Mouse (Mus musculus) neural tube, embryonic 12.5 days (tissue): ENCODE data around the gene Ccn5. TPM values are rescaled to one million over a fixed set of nuclear protein-coding genes. Genes with fewer than 3 reads are reported as not detected.

ENCODE experiments used
- ATAC-seq: fragments of 200-750 bp; cut with Nextera tagmentation; 2 replicates; pipeline ENCODE4 v1.8.0; 2017; ENCODE audit warnings: low read depth, mild to moderate bottlenecking, moderate TSS enrichment, moderate library complexity; ENCODE audit not compliant: low FRiP score
- H3K27ac ChIP-seq: fragments of 300-500 bp; sonication (generic); 2 replicates; pipeline ENCODE4 v1.5.1; 2016
- H3K27me3 ChIP-seq: fragments of 300-500 bp; sonication (generic); replicated peaks from 2 replicates; pipeline ENCODE4 v1.6.1; 2016; ENCODE audit warnings: mild to moderate bottlenecking
- H3K36me3 ChIP-seq: fragments of 300-500 bp; sonication (generic); 2 replicates; pipeline ENCODE4 v1.6.1; 2016; ENCODE audit warnings: mild to moderate bottlenecking
- H3K4me1 ChIP-seq: fragments of 300-500 bp; sonication (generic); 2 replicates; pipeline ENCODE4 v1.6.1; 2016
- H3K4me2 ChIP-seq: fragments of 300-500 bp; sonication (generic); replicated peaks from 2 replicates; pipeline ENCODE4 v1.6.1; 2016; ENCODE audit warnings: mild to moderate bottlenecking
- H3K4me3 ChIP-seq: fragments of 300-500 bp; sonication (generic); 2 replicates; pipeline ENCODE4 v1.5.1; 2016
- H3K9ac ChIP-seq: fragments of 300-500 bp; sonication (generic); 2 replicates; pipeline ENCODE4 v1.6.1; 2016; ENCODE audit warnings: mild to moderate bottlenecking
- H3K9me3 ChIP-seq: fragments of 300-500 bp; sonication (generic); 2 replicates; pipeline ENCODE4 v1.6.1; 2016; ENCODE audit warnings: mild to moderate bottlenecking
- WGBS: fragments of 180-500 bp; shearing (Covaris S2); methylation state at CpG from one replicate; pipeline ENCODE4 v1.1.7; 2016; 5-methylcytosine and 5-hydroxymethylcytosine counted together
- polyA plus RNA-seq: library from polyadenylated mRNA; unstranded; fragments of >200 nt; fragmentation: Nextera tagmentation; extraction: Ambion mirVana; gene quantifications from 2 replicates; pipeline ENCODE4 v1.2.1, GENCODE M21; 2016

Ccn5 gene
- 0.14 and 0.41 TPM in 2 replicates for polyA plus RNA-seq

- WGBS = 78% methylated on average over 4 of the region's 4 CpGs
Measured at GRCm38 (mm10) chr2:163820607-163821006, at the start of gene Ccn5. Gene Ccn5, plus strand, starts transcription at chr2:163820861.

DNA sequence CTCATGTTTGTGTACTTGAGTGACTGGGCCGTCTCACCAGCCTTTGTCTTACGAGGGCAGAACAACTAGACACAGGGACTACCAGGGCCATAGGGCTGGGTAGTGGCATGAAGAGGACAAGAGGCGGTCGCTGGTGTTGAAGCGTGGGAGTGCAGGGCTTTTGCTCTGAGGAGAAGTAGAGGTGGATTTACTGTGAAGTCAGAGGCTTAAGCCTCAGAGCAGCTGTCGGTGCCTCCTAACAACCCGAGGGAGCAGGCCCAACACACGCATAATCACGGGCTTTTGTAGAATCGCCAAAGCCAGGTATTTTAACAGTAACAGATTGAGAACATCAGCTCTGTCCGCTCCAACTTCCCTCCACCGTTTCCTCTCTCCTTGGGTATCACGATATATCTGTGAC is 44.0 kb upstream of the Ccn5 start:
- no peak overlapping the region for H3K4me2 ChIP-seq
- no peak for ATAC-seq
- WGBS = 19% methylated on average over 13 of the region's 13 CpGs
- H3K9ac ChIP-seq = no peak overlapping the region
- H3K27me3 ChIP-seq = no peaks in the 10 kb centered on the region
- H3K27ac ChIP-seq = no peak overlapping the region
- H3K4me3 ChIP-seq = no peak overlapping the region
- no peaks in the 10 kb centered on the region for H3K9me3 ChIP-seq
- H3K36me3 ChIP-seq = no peaks in the 10 kb centered on the region
- H3K4me1 ChIP-seq = no peaks in the 10 kb centered on the region

More at GRCm38 (mm10) chr2:163820607-163821006, at the start of gene Ccn5:
- no peak for ATAC-seq
- no peaks in the 10 kb centered on the region for H3K4me1 ChIP-seq
- H3K27ac ChIP-seq = no peak within 1 kb of the TSS
- no peaks in the 10 kb centered on the region for H3K36me3 ChIP-seq
- no peaks in the 10 kb centered on the region for H3K27me3 ChIP-seq
- H3K4me3 ChIP-seq = no peak within 1 kb of the TSS
- no peak within 1 kb of the TSS for H3K4me2 ChIP-seq
- no peak within 1 kb of the TSS for H3K9ac ChIP-seq
- no peaks in the 10 kb centered on the region for H3K9me3 ChIP-seq

- H3K27me3 ChIP-seq = no peaks in the 10 kb centered on the region
- ATAC-seq = no peak
Measured at GRCm38 (mm10) chr2:163777061-163777460, 43.6 kb upstream of the Ccn5 start.

GRCm38 (mm10) chr2:163778896-163779295 is 41.8 kb upstream of the Ccn5 start:
- H3K4me3 ChIP-seq = no peak overlapping the region
- WGBS = 48% methylated on average over 4 of the region's 4 CpGs
- H3K4me2 ChIP-seq = no peak overlapping the region
- H3K9me3 ChIP-seq = no peaks in the 10 kb centered on the region
- ATAC-seq = no peak
- no peaks in the 10 kb centered on the region for H3K27me3 ChIP-seq
- no peak overlapping the region for H3K27ac ChIP-seq
- H3K9ac ChIP-seq = no peak overlapping the region
- H3K36me3 ChIP-seq = no peaks in the 10 kb centered on the region
- no peaks in the 10 kb centered on the region for H3K4me1 ChIP-seq

More at GRCm38 (mm10) chr2:163777061-163777460, 43.6 kb upstream of the Ccn5 start:
- Histone ChIP-seq H3K27ac (no peak overlapping the region), H3K9me3 (no peaks in the 10 kb centered on the region), H3K4me3 (no peak overlapping the region), H3K9ac (no peak overlapping the region), H3K4me2 (no peak overlapping the region), H3K4me1 (no peaks in the 10 kb centered on the region), H3K36me3 (no peaks in the 10 kb centered on the region)
- 2% methylated on average over 2 of the region's 2 CpGs for WGBS

GRCm38 (mm10) chr2:163783368-163783767 is 37.3 kb upstream of the Ccn5 start:
- H3K4me2 ChIP-seq = no peak overlapping the region
- H3K27me3 ChIP-seq = no peaks in the 10 kb centered on the region
- no peak overlapping the region for H3K4me3 ChIP-seq
- no peaks in the 10 kb centered on the region for H3K9me3 ChIP-seq
- H3K9ac ChIP-seq = no peak overlapping the region
- 91% methylated on average over 6 of the region's 6 CpGs for WGBS
- no peaks in the 10 kb centered on the region for H3K4me1 ChIP-seq
- ATAC-seq = no peak
- no peak overlapping the region for H3K27ac ChIP-seq
- no peaks in the 10 kb centered on the region for H3K36me3 ChIP-seq

DNA sequence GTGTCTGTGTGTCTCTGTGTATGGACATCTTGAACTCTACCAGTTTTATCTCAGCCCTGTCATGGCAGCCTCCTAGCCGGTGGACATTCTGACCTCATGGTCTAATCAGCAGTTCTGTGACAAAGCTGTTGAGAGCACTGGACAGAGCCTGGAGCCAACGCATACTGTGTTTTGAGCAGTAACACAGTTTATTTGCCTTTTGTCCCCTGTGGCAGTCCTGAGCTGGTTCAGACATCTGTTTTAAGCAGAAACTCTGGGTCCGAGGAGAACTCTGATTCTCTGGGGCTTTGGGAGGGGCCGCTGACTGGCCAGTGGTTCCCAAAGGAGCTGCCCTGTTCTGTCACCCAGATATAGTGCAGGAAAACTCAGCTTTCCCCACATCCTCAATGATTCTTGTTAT is 36.8 kb upstream of the Ccn5 start:
- 80% methylated on average over 4 of the region's 4 CpGs for WGBS
- Histone ChIP-seq H3K4me2 (no peak overlapping the region), H3K27ac (no peak overlapping the region), H3K27me3 (no peaks in the 10 kb centered on the region), H3K4me1 (no peaks in the 10 kb centered on the region), H3K4me3 (no peak overlapping the region), H3K9ac (no peak overlapping the region), H3K9me3 (no peaks in the 10 kb centered on the region), H3K36me3 (no peaks in the 10 kb centered on the region)
- no peak for ATAC-seq

DNA sequence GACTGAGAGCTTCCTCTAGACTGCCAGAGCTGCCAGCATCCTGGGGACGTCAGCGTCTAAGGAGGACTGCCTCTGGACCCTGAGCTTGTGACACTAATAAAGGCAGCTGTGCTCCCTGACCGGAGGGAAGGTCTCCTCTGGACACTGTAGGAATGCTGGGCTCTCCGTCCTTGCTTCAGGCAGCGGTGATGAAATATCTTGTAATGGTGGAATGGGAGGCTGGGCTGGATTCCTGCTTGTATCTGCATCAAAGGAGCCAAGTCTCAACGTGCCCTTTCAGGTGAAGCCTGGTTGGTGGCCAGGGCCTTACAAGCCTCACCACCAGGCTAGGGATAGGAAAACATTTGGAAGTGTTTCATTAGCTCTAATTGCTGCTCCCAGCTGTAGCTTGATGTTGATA is 33.6 kb upstream of the Ccn5 start:
- 82% methylated on average over 6 of the region's 6 CpGs for WGBS
- ATAC-seq = no peak
- no peak overlapping the region for H3K4me3 ChIP-seq
- no peak overlapping the region for H3K27ac ChIP-seq
- H3K9me3 ChIP-seq = no peaks in the 10 kb centered on the region
- no peaks in the 10 kb centered on the region for H3K36me3 ChIP-seq
- no peaks in the 10 kb centered on the region for H3K4me1 ChIP-seq
- no peak overlapping the region for H3K9ac ChIP-seq
- H3K27me3 ChIP-seq = no peaks in the 10 kb centered on the region
- H3K4me2 ChIP-seq = no peak overlapping the region

DNA sequence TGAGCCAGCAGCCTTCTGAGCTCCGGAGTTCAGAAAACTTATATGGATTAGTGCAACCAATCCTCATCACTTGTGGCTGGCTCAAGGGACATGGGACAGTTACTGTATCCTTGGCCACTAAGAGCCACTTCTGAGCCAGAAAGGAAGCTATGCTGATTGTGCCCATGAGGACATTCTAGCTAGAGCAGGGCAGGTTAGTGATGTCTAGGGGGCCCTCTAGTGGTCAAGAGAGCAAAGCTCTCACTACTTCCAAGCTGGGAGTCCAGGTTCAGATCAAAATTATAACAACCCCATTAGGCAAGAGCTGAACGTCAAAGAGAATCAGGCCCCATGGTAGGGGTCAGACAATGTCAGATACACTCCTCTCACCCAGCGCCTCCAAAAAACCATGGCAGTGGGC is 33.0 kb upstream of the Ccn5 start:
- no peaks in the 10 kb centered on the region for H3K27me3 ChIP-seq
- H3K27ac ChIP-seq = no peak overlapping the region
- WGBS = 44% methylated on average over 3 of the region's 3 CpGs
- H3K9me3 ChIP-seq = no peaks in the 10 kb centered on the region
- ATAC-seq = no peak; the same call in 1 of the 2 replicates
- H3K36me3 ChIP-seq = no peaks in the 10 kb centered on the region
- H3K4me3 ChIP-seq = no peak overlapping the region
- no peak overlapping the region for H3K9ac ChIP-seq
- no peak overlapping the region for H3K4me2 ChIP-seq
- H3K4me1 ChIP-seq = no peaks in the 10 kb centered on the region

GRCm38 (mm10) chr2:163788484-163788883 is 32.2 kb upstream of the Ccn5 start:
- no peak overlapping the region for H3K4me2 ChIP-seq
- no peak overlapping the region for H3K27ac ChIP-seq
- no peaks in the 10 kb centered on the region for H3K9me3 ChIP-seq
- no peak for ATAC-seq
- no peaks in the 10 kb centered on the region for H3K36me3 ChIP-seq
- 82% methylated on average over 4 of the region's 4 CpGs for WGBS
- no peaks in the 10 kb centered on the region for H3K4me1 ChIP-seq
- no peak overlapping the region for H3K4me3 ChIP-seq
- no peaks in the 10 kb centered on the region for H3K27me3 ChIP-seq
- H3K9ac ChIP-seq = no peak overlapping the region

DNA sequence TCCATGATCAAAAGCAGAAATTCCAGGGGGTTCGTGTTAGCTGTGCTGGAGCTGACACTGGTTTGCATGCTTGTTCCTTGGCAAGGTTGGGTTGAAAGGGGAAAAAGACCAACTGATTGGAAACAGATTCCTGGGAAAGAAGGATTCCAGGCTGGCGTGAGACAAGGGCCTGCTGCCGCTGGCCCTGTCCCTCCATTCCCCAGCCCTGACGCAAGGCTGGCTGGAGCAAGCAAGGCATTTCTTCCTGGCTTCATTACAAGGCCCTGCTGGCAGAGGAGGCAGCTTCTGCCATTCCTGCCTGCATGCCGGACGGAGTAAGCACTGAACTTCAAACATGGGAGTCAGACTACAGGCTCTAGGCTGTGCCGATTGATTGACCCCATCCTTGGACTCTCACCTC is 22.2 kb upstream of the Ccn5 start:
- no peak overlapping the region for H3K4me2 ChIP-seq
- no peaks in the 10 kb centered on the region for H3K9me3 ChIP-seq
- H3K27ac ChIP-seq = no peak overlapping the region
- ATAC-seq = no peak
- H3K4me1 ChIP-seq = no peaks in the 10 kb centered on the region
- no peak overlapping the region for H3K4me3 ChIP-seq
- WGBS = 80% methylated on average over 7 of the region's 7 CpGs
- H3K9ac ChIP-seq = no peak overlapping the region
- no peaks in the 10 kb centered on the region for H3K27me3 ChIP-seq
- no peaks in the 10 kb centered on the region for H3K36me3 ChIP-seq

DNA sequence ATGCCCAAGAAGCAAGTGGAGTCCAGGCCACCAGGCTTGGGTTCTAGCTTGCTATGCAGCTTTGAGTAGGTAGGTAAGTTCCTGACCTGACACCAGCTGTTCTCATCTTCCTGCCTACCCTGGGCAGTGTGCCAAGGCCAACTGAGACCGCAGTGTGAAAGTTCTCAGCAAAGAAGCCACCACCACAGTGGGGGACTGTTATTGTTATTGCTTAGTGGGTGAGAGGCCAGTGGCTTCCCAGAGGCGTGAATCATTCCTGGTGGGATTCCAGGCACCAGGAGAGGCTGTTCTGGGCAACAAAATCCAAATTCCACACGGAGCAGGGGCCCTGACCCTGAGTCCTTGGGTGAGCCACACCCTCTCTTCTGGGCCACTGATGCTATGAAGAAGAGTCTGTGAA is 19.8 kb upstream of the Ccn5 start:
- no peak overlapping the region for H3K9ac ChIP-seq
- H3K27ac ChIP-seq = no peak overlapping the region
- no peak overlapping the region for H3K4me2 ChIP-seq
- no peak overlapping the region for H3K4me3 ChIP-seq
- H3K4me1 ChIP-seq = no peaks in the 10 kb centered on the region
- 41% methylated on average over 3 of the region's 3 CpGs for WGBS
- no peak for ATAC-seq
- H3K27me3 ChIP-seq = no peaks in the 10 kb centered on the region
- no peaks in the 10 kb centered on the region for H3K9me3 ChIP-seq
- H3K36me3 ChIP-seq = no peaks in the 10 kb centered on the region

DNA sequence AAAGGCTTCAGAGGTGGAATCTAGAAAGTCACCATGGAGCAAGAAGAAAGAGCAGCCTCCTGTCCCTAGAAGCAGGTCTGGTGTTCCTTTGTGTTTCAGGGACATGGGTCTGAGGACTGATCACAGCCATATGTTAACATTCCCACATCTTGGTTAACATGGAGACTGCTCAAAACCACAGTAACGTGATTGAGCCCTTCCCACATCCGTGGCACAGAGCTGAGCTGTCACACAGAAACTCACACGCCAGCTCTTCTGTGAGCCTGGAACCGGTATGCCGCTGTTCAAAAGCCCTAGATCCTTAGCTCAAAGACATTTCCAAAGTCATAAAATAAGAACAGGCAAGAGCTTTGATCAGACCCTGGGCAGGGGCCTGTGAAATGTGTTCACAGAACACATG is 19.3 kb upstream of the Ccn5 start:
- Histone ChIP-seq H3K4me1 (no peaks in the 10 kb centered on the region), H3K36me3 (no peaks in the 10 kb centered on the region), H3K27me3 (no peaks in the 10 kb centered on the region), H3K9me3 (no peaks in the 10 kb centered on the region), H3K4me3 (no peak overlapping the region), H3K4me2 (no peak overlapping the region), H3K9ac (no peak overlapping the region), H3K27ac (no peak overlapping the region)
- no peak for ATAC-seq
- WGBS = 85% methylated on average over 5 of the region's 5 CpGs

GRCm38 (mm10) chr2:163803838-163804237 is 16.8 kb upstream of the Ccn5 start:
- Histone ChIP-seq H3K27ac (no peak overlapping the region), H3K9ac (no peak overlapping the region), H3K4me1 (no peaks in the 10 kb centered on the region), H3K4me2 (no peak overlapping the region), H3K27me3 (no peaks in the 10 kb centered on the region), H3K4me3 (no peak overlapping the region), H3K36me3 (no peaks in the 10 kb centered on the region), H3K9me3 (no peaks in the 10 kb centered on the region)
- ATAC-seq = no peak
- 86% methylated on average over 5 of the region's 5 CpGs for WGBS
